Mouse (Mus musculus) heart, adult 2 months (tissue): ENCODE results near the gene Pom121. TPM values are rescaled to one million over a fixed set of nuclear protein-coding genes. Genes with fewer than 3 reads are reported as not detected.
A peak's percentile ranks its signal among the peaks of the same experiment; 100 is the strongest.

Experiments used
- DNase-seq, 2 experiments: peaks; one replicate each; pipeline ENCODE4 v3.0.0; 2021
- H3K27ac ChIP-seq: fragments of 200-600 bp; 2 replicates; pipeline ENCODE4 v1.8.1; 2022
- H3K27me3 ChIP-seq: fragments of 200-500 bp; 2 replicates; pipeline ENCODE4 v1.6.1; 2012; ENCODE audit warnings: mild to moderate bottlenecking, low read length, inconsistent platforms, mixed read lengths; ENCODE audit not compliant: control insufficient read depth, insufficient read depth
- H3K36me3 ChIP-seq: fragments of 200-500 bp; 2 replicates; pipeline ENCODE4 v1.6.1; 2012; ENCODE audit warnings: low read length, inconsistent platforms; ENCODE audit not compliant: control insufficient read depth, insufficient read depth
- H3K4me1 ChIP-seq: fragments of 200-500 bp; 2 replicates; pipeline ENCODE4 v1.6.1; 2011; ENCODE audit warnings: low read length; ENCODE audit not compliant: control insufficient read depth, insufficient read depth
- H3K4me3 ChIP-seq: fragments of 200-600 bp; 2 replicates; pipeline ENCODE4 v1.8.1; 2022
- H3K79me2 ChIP-seq: fragments of 200-500 bp; replicated peaks from 2 replicates; pipeline ENCODE4 v1.6.1; 2012; ENCODE audit warnings: mild to moderate bottlenecking, inconsistent platforms, low read length, moderate library complexity, mixed read lengths; ENCODE audit not compliant: control insufficient read depth, insufficient read depth
- H3K9ac ChIP-seq: fragments of 200-500 bp; 2 replicates; pipeline ENCODE4 v1.6.1; 2012; ENCODE audit warnings: low read depth, mild to moderate bottlenecking, control low read depth, inconsistent platforms, low read length, mixed read lengths
- CTCF ChIP-seq: fragments of 200-600 bp; IDR thresholded peaks from 2 replicates; pipeline ENCODE4 v1.8.1; 2022; ENCODE audit warnings: antibody characterized with exemption, mild to moderate bottlenecking, moderate library complexity
- EP300 ChIP-seq: fragments of 200-500 bp; IDR thresholded peaks from 2 replicates; pipeline ENCODE4 v1.6.1; 2011; ENCODE audit warnings: low read depth, low read length, control low read depth; ENCODE audit not compliant: insufficient read depth
- POLR2A ChIP-seq: fragments of 200-500 bp; IDR thresholded peaks from 2 replicates; pipeline ENCODE4 v1.6.1; 2011; ENCODE audit warnings: mild to moderate bottlenecking, low read depth, low read length, control low read depth; ENCODE audit not compliant: insufficient read depth
- WGBS: fragments of 180-500 bp; shearing (Covaris S2); methylation state at CpG from one replicate; pipeline ENCODE4 v1.1.7; 2018; 5-methylcytosine and 5-hydroxymethylcytosine counted together
- intact Hi-C: fragments of 180-260 bp; cut with DNase I; formaldehyde crosslinking; loops from one replicate; pipeline ENCODE4 v1.15.1; 2025
- long read RNA-seq: library from polyadenylated mRNA; stranded (forward); transcript quantifications from one replicate; pipeline ENCODE4 v2.0.0, GENCODE M21; 2021
- polyA plus RNA-seq: library from polyadenylated mRNA; depleted of rRNA; stranded (reverse); fragments of >200 nt; gene quantifications from 2 replicates; pipeline ENCODE4 v1.2.3, GENCODE M21; 2012; rRNA removed
- total RNA-seq, 2 experiments: library from RNA; stranded (reverse); gene quantifications; 2 replicates each; pipeline ENCODE4 v1.2.3; 2021

Gene Pom121
- total RNA-seq (10 to 100 TPM; 12.3 to 13.1 TPM), polyA plus RNA-seq (9.2 and 11.3 TPM in 2 replicates)
- long read RNA-seq, full-length matches to known transcripts: 1 of 12 reads
- long read RNA-seq, partial matches to known transcripts: 4 of 12 reads
- long read RNA-seq, other reads (novel, unspliced or antisense): 7 of 12 reads

- H3K27me3 ChIP-seq: no peaks in the 10 kb centered on the region
- no peaks in the 10 kb centered on the region; the same call in 1 of the 2 replicates for H3K36me3 ChIP-seq
- H3K9ac ChIP-seq: peak within 1 kb of the TSS; percentile 100
- WGBS: under 1% methylated on average over 109 of the region's 110 CpGs
- peak; percentile 87 to 88 for DNase-seq
- H3K4me1 ChIP-seq: peaks cover 5% of the 10 kb centered on the region
- peak within 1 kb of the TSS; percentile 94 for H3K4me3 ChIP-seq
- intact Hi-C loops: no loop called here
- peak within 1 kb of the TSS; percentile 81 for H3K27ac ChIP-seq
- peaks cover 7% of the 10 kb centered on the region for H3K79me2 ChIP-seq
- no peak for TF ChIP-seq CTCF
- TF ChIP-seq EP300: no peak
- TF ChIP-seq POLR2A: peak; percentile 53; the same call in 1 of the 2 replicates
These were observed at the start of gene Pom121 for GRCm38 (mm10) chr5:135394004-135394823. TSS of gene Pom121 (minus strand) at chr5:135394546.

- Histone ChIP-seq H3K27ac (no peak overlapping the region), H3K4me3 (no peak overlapping the region), H3K36me3 (no peaks in the 10 kb centered on the region), H3K9ac (no peak overlapping the region), H3K79me2 (no peaks in the 10 kb centered on the region), H3K27me3 (no peaks in the 10 kb centered on the region), H3K4me1 (no peaks in the 10 kb centered on the region)
- DNase-seq: no peak
- intact Hi-C loops: no loop called here
- TF ChIP-seq POLR2A (no peak), CTCF (no peak)
- WGBS: 42% methylated on average over 7 of the region's 7 CpGs
These were observed 48.1 kb upstream of the Pom121 start for GRCm38 (mm10) chr5:135442430-135442829.

- Histone ChIP-seq H3K4me1 (no peaks in the 10 kb centered on the region), H3K27me3 (no peaks in the 10 kb centered on the region), H3K9ac (no peak overlapping the region), H3K27ac (no peak overlapping the region), H3K4me3 (no peak overlapping the region), H3K36me3 (no peaks in the 10 kb centered on the region), H3K79me2 (no peaks in the 10 kb centered on the region)
- WGBS: 92% methylated on average over 10 of the region's 10 CpGs
- intact Hi-C loops: no loop called here
- TF ChIP-seq EP300 (no peak), CTCF (no peak), POLR2A (no peak)
- DNase-seq: no peak
These were observed 40.7 kb upstream of the Pom121 start for GRCm38 (mm10) chr5:135435039-135435438.

- no peaks in the 10 kb centered on the region for H3K4me1 ChIP-seq
These were observed 39.5 kb upstream of the Pom121 start for GRCm38 (mm10) chr5:135433861-135434260.

GRCm38 (mm10) chr5:135431111-135431510, 36.8 kb upstream of the Pom121 start:
- no peaks in the 10 kb centered on the region for H3K27me3 ChIP-seq
- intact Hi-C loops: no loop called here
- no peaks in the 10 kb centered on the region for H3K79me2 ChIP-seq
- no peaks in the 10 kb centered on the region for H3K36me3 ChIP-seq
- TF ChIP-seq EP300 (no peak), POLR2A (no peak)
- no peak overlapping the region for H3K4me3 ChIP-seq
- 43% methylated on average over 6 of the region's 6 CpGs for WGBS
- H3K4me1 ChIP-seq: no peaks in the 10 kb centered on the region
- H3K9ac ChIP-seq: no peak overlapping the region
- H3K27ac ChIP-seq: no peak overlapping the region
- DNase-seq: no peak

More at GRCm38 (mm10) chr5:135433861-135434260, 39.5 kb upstream of the Pom121 start:
- no peak for DNase-seq
- Histone ChIP-seq H3K36me3 (no peaks in the 10 kb centered on the region), H3K4me3 (no peak overlapping the region), H3K27ac (no peak overlapping the region), H3K79me2 (no peaks in the 10 kb centered on the region), H3K9ac (no peak overlapping the region), H3K27me3 (no peaks in the 10 kb centered on the region)
- 100% methylated on average over 4 of the region's 4 CpGs for WGBS
- TF ChIP-seq EP300 (no peak), POLR2A (no peak), CTCF (peak; percentile 29; the same call in 1 of the 2 replicates)
- intact Hi-C loops: no loop called here

GRCm38 (mm10) chr5:135428786-135429185, 34.4 kb upstream of the Pom121 start:
- H3K27me3 ChIP-seq: no peaks in the 10 kb centered on the region
- H3K4me3 ChIP-seq: no peak overlapping the region
- H3K79me2 ChIP-seq: no peaks in the 10 kb centered on the region
- DNase-seq: no peak
- H3K4me1 ChIP-seq: no peaks in the 10 kb centered on the region
- H3K9ac ChIP-seq: no peak overlapping the region
- WGBS: 72% methylated on average over 5 of the region's 5 CpGs
- no peaks in the 10 kb centered on the region for H3K36me3 ChIP-seq
- H3K27ac ChIP-seq: no peak overlapping the region
- intact Hi-C loops: loop anchor here (1.0 kb wide), 1 partner anchor 66 kb away; no protein-coding TSS in a partner anchor
- TF ChIP-seq POLR2A (no peak), EP300 (no peak), CTCF (peak; percentile 78)
